Mouse (Mus musculus) forebrain, embryonic 12.5 days (tissue): ENCODE measurements at regions not wholly inside any gene's neighbourhood (a gene's known extent, or its start where the extent isn't known, plus 50 kb on each side); places are given as distances from the start of the nearest gene placed in this dataset.
A peak's percentile ranks its signal among the peaks of the same experiment; 100 is the strongest.

Experiments
- ATAC-seq: fragments of 200-750 bp; cut with Nextera tagmentation; 2 replicates; pipeline ENCODE4 v1.8.0; 2017; ENCODE audit warnings: moderate TSS enrichment; ENCODE audit not compliant: low FRiP score
- H3K27ac ChIP-seq: fragments of 300-500 bp; sonication (generic); 2 replicates; pipeline ENCODE4 v1.5.1; 2016; ENCODE audit warnings: mild to moderate bottlenecking
- H3K27me3 ChIP-seq: fragments of 300-500 bp; sonication (generic); 2 replicates; pipeline ENCODE4 v1.6.1; 2016; ENCODE audit warnings: mild to moderate bottlenecking
- H3K36me3 ChIP-seq: fragments of 300-500 bp; sonication (generic); replicated peaks from 2 replicates; pipeline ENCODE4 v1.6.1; 2016; ENCODE audit warnings: mild to moderate bottlenecking
- H3K4me1 ChIP-seq: fragments of 300-500 bp; sonication (generic); 2 replicates; pipeline ENCODE4 v1.6.1; 2016
- H3K4me2 ChIP-seq: fragments of 300-500 bp; sonication (generic); 2 replicates; pipeline ENCODE4 v1.6.1; 2016; ENCODE audit warnings: mild to moderate bottlenecking, moderate library complexity
- H3K4me3 ChIP-seq: fragments of 300-500 bp; sonication (generic); replicated peaks from 2 replicates; pipeline ENCODE4 v1.5.1; 2016; ENCODE audit warnings: mild to moderate bottlenecking
- H3K9ac ChIP-seq: fragments of 300-500 bp; sonication (generic); 2 replicates; pipeline ENCODE4 v1.6.1; 2016; ENCODE audit warnings: mild to moderate bottlenecking
- H3K9me3 ChIP-seq: fragments of 300-500 bp; sonication (generic); 2 replicates; pipeline ENCODE4 v1.6.1; 2016
- WGBS: fragments of 180-500 bp; shearing (Covaris S2); methylation state at CpG from one replicate; pipeline ENCODE4 v1.1.7; 2016; 5-methylcytosine and 5-hydroxymethylcytosine counted together

GRCm38 (mm10) chr9:66646226-66646625 lies 53.3 kb upstream of the Usp3 start:
- peak; percentile 76; the same call in 1 of the 2 replicates for ATAC-seq
- no peak overlapping the region for H3K9ac ChIP-seq
- WGBS, result 18% methylated on average over 7 of the region's 7 CpGs

GRCm38 (mm10) chr9:66651306-66651705 lies 58.4 kb upstream of the Usp3 start:
- H3K4me2 ChIP-seq, result no peak overlapping the region; the same call in 1 of the 2 replicates
- WGBS, result 38% methylated on average over 6 of the region's 6 CpGs
- no peaks in the 10 kb centered on the region for H3K36me3 ChIP-seq

More at GRCm38 (mm10) chr9:66646226-66646625, 53.3 kb upstream of the Usp3 start:
- Histone ChIP-seq H3K9me3 (no peaks in the 10 kb centered on the region), H3K36me3 (no peaks in the 10 kb centered on the region), H3K4me2 (no peak overlapping the region), H3K4me3 (no peak overlapping the region), H3K4me1 (peaks cover 5% of the 10 kb centered on the region), H3K27ac (no peak overlapping the region), H3K27me3 (no peaks in the 10 kb centered on the region)

GRCm38 (mm10) chr9:66657116-66657758 lies 56.2 kb upstream of the Car12 start:
- ATAC-seq, result no peak

More at GRCm38 (mm10) chr9:66651306-66651705, 58.4 kb upstream of the Usp3 start:
- ATAC-seq, result no peak
- H3K9ac ChIP-seq, result no peak overlapping the region
- no peak overlapping the region for H3K27ac ChIP-seq
- peaks cover 10% of the 10 kb centered on the region for H3K4me1 ChIP-seq
- no peak overlapping the region for H3K4me3 ChIP-seq
- H3K9me3 ChIP-seq, result no peaks in the 10 kb centered on the region
- H3K27me3 ChIP-seq, result no peaks in the 10 kb centered on the region

DNA sequence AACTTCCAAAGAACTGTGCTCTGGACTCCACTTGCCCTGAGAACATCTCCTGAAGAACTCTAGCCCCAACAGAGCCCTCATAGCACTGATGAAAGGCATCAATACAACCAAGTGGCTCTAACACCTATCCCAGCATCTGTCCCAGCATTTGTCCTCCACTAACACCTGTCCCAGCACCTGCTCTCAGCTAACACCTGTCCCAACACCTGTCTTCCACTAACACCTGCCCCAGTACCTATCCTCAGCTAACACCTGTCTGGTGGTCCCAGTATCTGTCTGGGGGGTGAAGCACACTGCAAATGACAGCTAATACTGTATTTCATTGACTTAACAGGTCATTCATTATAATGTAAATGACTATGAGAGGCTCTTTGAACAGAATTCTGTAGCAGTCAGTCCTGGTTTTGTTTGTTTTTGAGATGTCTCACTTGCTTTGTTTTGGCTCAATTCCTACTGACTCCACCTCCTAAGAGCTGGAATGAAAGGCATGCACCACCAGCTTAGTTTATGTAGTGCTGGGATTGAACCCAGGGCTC lies 54.7 kb upstream of the Car12 start:
- Histone ChIP-seq H3K27ac (no peak overlapping the region), H3K27me3 (no peaks in the 10 kb centered on the region), H3K4me1 (no peaks in the 10 kb centered on the region), H3K4me3 (no peak overlapping the region), H3K9ac (no peak overlapping the region), H3K4me2 (no peak overlapping the region), H3K36me3 (no peaks in the 10 kb centered on the region), H3K9me3 (no peaks in the 10 kb centered on the region)
- ATAC-seq, result no peak

More at GRCm38 (mm10) chr9:66657116-66657758, 56.2 kb upstream of the Car12 start:
- H3K27ac ChIP-seq, result no peak overlapping the region
- H3K4me1 ChIP-seq, result no peaks in the 10 kb centered on the region; the same call in 1 of the 2 replicates
- no peaks in the 10 kb centered on the region for H3K27me3 ChIP-seq
- no peaks in the 10 kb centered on the region for H3K36me3 ChIP-seq
- H3K4me3 ChIP-seq, result no peak overlapping the region
- H3K9me3 ChIP-seq, result no peaks in the 10 kb centered on the region
- H3K9ac ChIP-seq, result no peak overlapping the region
- no peak overlapping the region for H3K4me2 ChIP-seq
- WGBS, result 84% methylated on average over 7 of the region's 7 CpGs

DNA sequence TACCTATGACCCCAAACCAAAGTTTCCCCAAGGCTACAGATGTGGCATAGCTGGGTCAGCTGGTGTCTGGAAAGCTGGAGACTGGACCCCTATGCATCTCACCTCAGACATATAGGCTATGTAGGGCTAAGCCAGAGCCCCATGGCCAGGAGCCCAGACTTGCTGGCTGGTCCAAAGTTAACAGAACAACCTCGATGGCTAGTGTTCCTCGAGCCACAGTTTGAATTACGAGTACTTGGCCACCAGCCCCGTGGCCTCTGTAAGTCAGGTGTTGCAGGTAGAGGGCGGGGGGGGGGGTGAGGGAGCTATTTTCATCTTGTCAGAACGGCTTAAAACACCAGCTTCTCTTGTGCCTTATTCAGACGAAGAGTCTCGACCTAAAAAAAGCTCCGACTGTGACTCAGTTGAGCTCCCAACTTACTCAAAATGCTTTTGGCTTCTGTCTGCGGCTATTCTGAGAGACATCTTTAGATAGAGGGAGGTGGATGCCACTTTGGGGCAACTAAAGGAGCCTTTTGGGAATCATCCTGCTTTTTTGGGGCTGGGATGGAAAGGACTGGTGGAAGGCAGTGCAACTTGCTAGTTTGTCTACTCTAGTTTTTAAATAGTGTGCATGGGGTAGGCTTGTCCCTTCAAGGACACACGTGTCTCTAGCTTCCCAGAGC lies 53.6 kb upstream of the Car12 start:
- WGBS, result 89% methylated on average over 11 of the region's 11 CpGs
- Histone ChIP-seq H3K4me3 (no peak overlapping the region), H3K27me3 (no peaks in the 10 kb centered on the region)

GRCm38 (mm10) chr9:66661596-66661995 lies 51.9 kb upstream of the Car12 start:
- Histone ChIP-seq H3K27ac (0 out of 2 replicates have a peak overlapping the region, but pooled peaks have one; percentile 13), H3K4me2 (no peak overlapping the region), H3K4me1 (no peaks in the 10 kb centered on the region), H3K36me3 (no peaks in the 10 kb centered on the region), H3K9ac (no peak overlapping the region), H3K9me3 (no peaks in the 10 kb centered on the region), H3K27me3 (no peaks in the 10 kb centered on the region), H3K4me3 (no peak overlapping the region)
- ATAC-seq, result no peak
- WGBS, result 76% methylated on average over 7 of the region's 7 CpGs

More for the DNA sequence above, 53.6 kb upstream of the Car12 start:
- Histone ChIP-seq H3K36me3 (no peaks in the 10 kb centered on the region), H3K27ac (no peak overlapping the region), H3K4me1 (no peaks in the 10 kb centered on the region), H3K9me3 (no peaks in the 10 kb centered on the region), H3K4me2 (no peak overlapping the region), H3K9ac (no peak overlapping the region)
- no peak for ATAC-seq

GRCm38 (mm10) chr9:66662443-66662842 lies 51.0 kb upstream of the Car12 start:
- 80% methylated on average over 4 of the region's 4 CpGs for WGBS

More at GRCm38 (mm10) chr9:66662443-66662842, 51.0 kb upstream of the Car12 start:
- no peaks in the 10 kb centered on the region for H3K36me3 ChIP-seq
- H3K9me3 ChIP-seq, result no peaks in the 10 kb centered on the region
- H3K4me3 ChIP-seq, result no peak overlapping the region
- ATAC-seq, result no peak
- no peaks in the 10 kb centered on the region for H3K4me1 ChIP-seq
- no peaks in the 10 kb centered on the region for H3K27me3 ChIP-seq
- no peak overlapping the region for H3K9ac ChIP-seq
- H3K27ac ChIP-seq, result no peak overlapping the region
- H3K4me2 ChIP-seq, result no peak overlapping the region
